Mouse (Mus musculus) lung, postnatal 0 days (tissue): ENCODE data around the gene Gdpgp1. TPM values are rescaled to one million over a fixed set of nuclear protein-coding genes. Genes with fewer than 3 reads are reported as not detected.

Experiments used
- ATAC-seq: fragments of 200-750 bp; cut with Nextera tagmentation; 2 replicates; pipeline ENCODE4 v1.8.0; 2017; ENCODE audit warnings: moderate library complexity
- DNase-seq: peaks from one replicate; pipeline ENCODE4 v3.0.0-alpha.2; 2016; ENCODE audit warnings: low spot score
- H3K27ac ChIP-seq: fragments of 300-500 bp; sonication (generic); 2 replicates; pipeline ENCODE4 v1.5.1; 2014; ENCODE audit warnings: antibody characterized with exemption, mild to moderate bottlenecking, low read length, mixed read lengths
- H3K27me3 ChIP-seq: fragments of 300-500 bp; sonication (generic); replicated peaks from 2 replicates; pipeline ENCODE4 v1.6.1; 2014; ENCODE audit warnings: low read length, mixed read lengths; ENCODE audit not compliant: insufficient read depth
- H3K36me3 ChIP-seq: fragments of 300-500 bp; sonication (generic); 2 replicates; pipeline ENCODE4 v1.6.1; 2014; ENCODE audit warnings: low read length, mixed read lengths; ENCODE audit not compliant: insufficient read depth
- H3K4me1 ChIP-seq: fragments of 300-500 bp; sonication (generic); 2 replicates; pipeline ENCODE4 v1.6.1; 2014; ENCODE audit warnings: antibody characterized with exemption, low read depth, low read length, mixed read lengths; ENCODE audit not compliant: insufficient read depth
- H3K4me2 ChIP-seq: fragments of 300-500 bp; sonication (generic); replicated peaks from 2 replicates; pipeline ENCODE4 v1.6.1; 2014; ENCODE audit warnings: low read depth, mild to moderate bottlenecking, low read length, moderate library complexity, mixed read lengths
- H3K4me3 ChIP-seq: fragments of 300-500 bp; sonication (generic); 2 replicates; pipeline ENCODE4 v1.5.1; 2014; ENCODE audit warnings: low read depth, low read length
- H3K9ac ChIP-seq: fragments of 300-500 bp; sonication (generic); replicated peaks from 2 replicates; pipeline ENCODE4 v1.6.1; 2014; ENCODE audit warnings: low read depth, mild to moderate bottlenecking
- H3K9me3 ChIP-seq: fragments of 300-500 bp; sonication (generic); 2 replicates; pipeline ENCODE4 v1.6.1; 2016; ENCODE audit warnings: low read length, mixed read lengths
- CTCF ChIP-seq: IDR thresholded peaks from 2 replicates; pipeline ENCODE4 v1.5.1; 2016; ENCODE audit warnings: antibody characterized with exemption, mild to moderate bottlenecking
- EP300 ChIP-seq: IDR thresholded peaks from 2 replicates; pipeline ENCODE4 v1.6.1; 2016; ENCODE audit warnings: antibody characterized with exemption, mild to moderate bottlenecking, control low read depth
- WGBS: fragments of 180-500 bp; shearing (Covaris S2); extraction: QIAGEN DNeasy Blood & Tissue Kit; methylation state at CpG from one replicate; pipeline ENCODE4 v1.1.7; 2014; 5-methylcytosine and 5-hydroxymethylcytosine counted together
- polyA plus RNA-seq: library from polyadenylated mRNA; unstranded; fragments of >200 nt; fragmentation: Nextera tagmentation; extraction: Ambion mirVana; gene quantifications from 2 replicates; pipeline ENCODE4 v1.2.1, GENCODE M21; 2015

The Gdpgp1 gene
- polyA plus RNA-seq, 1 experiment from 2014 or later, result 2.8 TPM

- H3K4me1 ChIP-seq, result no peaks in the 10 kb centered on the region
- no peak overlapping the region for H3K4me3 ChIP-seq
- ATAC-seq, result no peak
- H3K9me3 ChIP-seq, result no peaks in the 10 kb centered on the region
- H3K27me3 ChIP-seq, result no peaks in the 10 kb centered on the region
- no peak overlapping the region for H3K9ac ChIP-seq
- H3K27ac ChIP-seq, result no peak overlapping the region
- TF ChIP-seq CTCF (no peak), EP300 (no peak)
- 91% methylated on average over 4 of the region's 4 CpGs for WGBS
- no peak for DNase-seq
- 0 out of 2 replicates have a peak, but pooled peaks cover 5% of the 10 kb centered on the region for H3K36me3 ChIP-seq
- no peak overlapping the region for H3K4me2 ChIP-seq
Observed at GRCm38 (mm10) chr7:80244851-80245250, 12.2 kb downstream of the Gdpgp1 start.

- peak; percentile 99 for ATAC-seq
- no peaks in the 10 kb centered on the region for H3K4me1 ChIP-seq
- DNase-seq, result peak; percentile 99
- peak; percentile 64 for TF ChIP-seq CTCF
- TF ChIP-seq EP300, result peak; percentile 62
- peak within 1 kb of the TSS; percentile 55 for H3K4me3 ChIP-seq
- 0 out of 2 replicates have a peak, but pooled peaks cover 3% of the 10 kb centered on the region for H3K36me3 ChIP-seq
- H3K9ac ChIP-seq, result 0 out of 2 replicates have a peak within 1 kb of the TSS, but pooled peaks have one; percentile 50
- H3K27ac ChIP-seq, result peak within 1 kb of the TSS; percentile 84
- H3K9me3 ChIP-seq, result no peaks in the 10 kb centered on the region
- H3K4me2 ChIP-seq, result peak within 1 kb of the TSS; percentile 65
- under 1% methylated on average over 46 of the region's 48 CpGs for WGBS
- H3K27me3 ChIP-seq, result no peaks in the 10 kb centered on the region
Observed at GRCm38 (mm10) chr7:80246148-80246721, 13.6 kb downstream of the Gdpgp1 start, which contains the start of gene Ttll13. Ttll13 (plus strand) TSS chr7:80246376.

GRCm38 (mm10) chr7:80246859-80247258 is 14.2 kb downstream of the Gdpgp1 start:
- no peak overlapping the region for H3K9ac ChIP-seq
- ATAC-seq, result no peak
- H3K36me3 ChIP-seq, result no peaks in the 10 kb centered on the region
- H3K4me2 ChIP-seq, result peak overlapping the region; percentile 65
- 41% methylated on average over 7 of the region's 7 CpGs for WGBS
- H3K27ac ChIP-seq, result no peak overlapping the region
- TF ChIP-seq CTCF, result no peak
- TF ChIP-seq EP300, result no peak
- H3K9me3 ChIP-seq, result no peaks in the 10 kb centered on the region
- peak; percentile 27 for DNase-seq
- H3K27me3 ChIP-seq, result no peaks in the 10 kb centered on the region
- H3K4me1 ChIP-seq, result no peaks in the 10 kb centered on the region
- peak overlapping the region; percentile 55 for H3K4me3 ChIP-seq

GRCm38 (mm10) chr7:80252437-80252836 is 19.8 kb downstream of the Gdpgp1 start:
- WGBS, result 78% methylated on average over 7 of the region's 7 CpGs
- Histone ChIP-seq H3K27ac (no peak overlapping the region), H3K9me3 (no peaks in the 10 kb centered on the region), H3K9ac (no peak overlapping the region), H3K36me3 (no peaks in the 10 kb centered on the region), H3K4me3 (no peak overlapping the region), H3K4me1 (no peaks in the 10 kb centered on the region), H3K4me2 (no peak overlapping the region), H3K27me3 (no peaks in the 10 kb centered on the region; the same call in 1 of the 2 replicates)
- DNase-seq, result no peak
- TF ChIP-seq EP300 (no peak), CTCF (no peak)
- no peak for ATAC-seq

GRCm38 (mm10) chr7:80252886-80253285 is 20.2 kb downstream of the Gdpgp1 start:
- 82% methylated on average over 11 of the region's 11 CpGs for WGBS
- ATAC-seq (no peak), DNase-seq (no peak)
- no peaks in the 10 kb centered on the region for H3K36me3 ChIP-seq
- H3K4me3 ChIP-seq, result no peak overlapping the region
- TF ChIP-seq EP300 (no peak), CTCF (no peak)
- no peak overlapping the region for H3K4me2 ChIP-seq
- H3K27ac ChIP-seq, result no peak overlapping the region
- no peaks in the 10 kb centered on the region for H3K9me3 ChIP-seq
- H3K4me1 ChIP-seq, result no peaks in the 10 kb centered on the region
- no peak overlapping the region for H3K9ac ChIP-seq
- H3K27me3 ChIP-seq, result no peaks in the 10 kb centered on the region; the same call in 1 of the 2 replicates

GRCm38 (mm10) chr7:80255981-80256380 is 23.3 kb downstream of the Gdpgp1 start:
- Histone ChIP-seq H3K27me3 (no peaks in the 10 kb centered on the region; the same call in 1 of the 2 replicates), H3K9me3 (no peaks in the 10 kb centered on the region), H3K27ac (no peak overlapping the region), H3K4me3 (no peak overlapping the region), H3K9ac (no peak overlapping the region), H3K4me1 (no peaks in the 10 kb centered on the region), H3K4me2 (no peak overlapping the region), H3K36me3 (no peaks in the 10 kb centered on the region)
- DNase-seq, result no peak
- WGBS, result 76% methylated on average over 2 of the region's 2 CpGs
- no peak for ATAC-seq
- peak; percentile 36 for TF ChIP-seq CTCF
- TF ChIP-seq EP300, result no peak
